11 mouse cellular contexts compared by ENCODE assay signal in genomic region chr2:49431015-49431414, GRCm38 (mm10).
"Had no signal": no experiment of that assay in that cellular context is flagged by ENCODE, and none has a peak within 500 bp of the region (broad histone marks: within the 10 kb centered on the region; RNA-seq: fewer than 3 reads in every experiment).

No protein-coding gene starts in this region.

- ATAC-seq: liver, postnatal 0 days; lung, postnatal 0 days; midbrain, embryonic 13.5 days; midbrain, embryonic 15.5 days had no signal

- DNase-seq: liver, postnatal 0 days; lung, adult 2 months; lung, postnatal 14 days; lung, postnatal 36 days; right cerebral cortex, postnatal 14 days; thymus, adult 18-20 months; thymus, postnatal 14 days; thymus, postnatal 36 days had no signal
